Mouse (Mus musculus) ZHBTc4 (cell line): Measurements from ENCODE around the gene Wasl.

Experiments
- DNase-seq: peaks from one replicate; pipeline ENCODE4 v3.0.0-alpha.2; 2011; ENCODE audit warnings: low read depth, low spot score

The Wasl gene

GRCm38 (mm10) chr6:24604289-24604688 is 60.5 kb downstream of the Wasl start:
- DNase-seq = no peak

GRCm38 (mm10) chr6:24602993-24603392 is 61.8 kb downstream of the Wasl start:
- DNase-seq = no peak

GRCm38 (mm10) chr6:24602351-24602750 is 62.5 kb downstream of the Wasl start:
- no peak for DNase-seq

GRCm38 (mm10) chr6:24601668-24602067 is 63.1 kb downstream of the Wasl start:
- no peak for DNase-seq

- DNase-seq = no peak
These were observed 64.1 kb downstream of the Wasl start for GRCm38 (mm10) chr6:24600726-24601125.

GRCm38 (mm10) chr6:24600134-24600533 is 64.7 kb downstream of the Wasl start:
- no peak for DNase-seq

GRCm38 (mm10) chr6:24599639-24600038 is 65.2 kb downstream of the Wasl start:
- no peak for DNase-seq

GRCm38 (mm10) chr6:24599179-24599578 is 65.6 kb downstream of the Wasl start:
- DNase-seq = no peak

GRCm38 (mm10) chr6:24597500-24597899 is 67.3 kb downstream of the Wasl start, which contains the start of gene Lmod2:
Lmod2 (plus strand) TSS chr6:24597762.
- DNase-seq = no peak

- no peak for DNase-seq
These were observed 73.1 kb downstream of the Wasl start for GRCm38 (mm10) chr6:24591525-24592218.

GRCm38 (mm10) chr6:24590282-24590681 is 74.5 kb downstream of the Wasl start:
- DNase-seq = no peak

- no peak for DNase-seq
These were observed 77.9 kb downstream of the Wasl start for GRCm38 (mm10) chr6:24586885-24587284.

GRCm38 (mm10) chr6:24585431-24586310 is 79.1 kb downstream of the Wasl start:
- DNase-seq = no peak

GRCm38 (mm10) chr6:24583456-24583855 is 81.4 kb downstream of the Wasl start:
- no peak for DNase-seq

GRCm38 (mm10) chr6:24573319-24573718 is 91.5 kb downstream of the Wasl start:
- DNase-seq = no peak

- DNase-seq = no peak
These were observed 92.4 kb downstream of the Wasl start for GRCm38 (mm10) chr6:24572431-24572830.

GRCm38 (mm10) chr6:24571126-24571525 is 93.7 kb downstream of the Wasl start:
- no peak for DNase-seq

- DNase-seq = no peak
These were observed 94.5 kb downstream of the Wasl start for GRCm38 (mm10) chr6:24570278-24570677.

GRCm38 (mm10) chr6:24569711-24570110 is 95.1 kb downstream of the Wasl start:
- no peak for DNase-seq

- no peak for DNase-seq
These were observed 95.8 kb downstream of the Wasl start for GRCm38 (mm10) chr6:24568963-24569362.

- DNase-seq = no peak
These were observed 99.9 kb downstream of the Wasl start for GRCm38 (mm10) chr6:24564886-24565285.

GRCm38 (mm10) chr6:24564081-24564480 is 100.7 kb downstream of the Wasl start:
- DNase-seq = no peak
